Mouse (Mus musculus) brain, embryonic 14.5 days (tissue): ENCODE measurements at regions not wholly inside any gene's neighbourhood (a gene's known extent, or its start where the extent isn't known, plus 50 kb on each side); places are given as distances from the start of the nearest gene placed in this dataset.

Experiments used
- CTCF ChIP-seq: fragments of 200-500 bp; IDR thresholded peaks from 2 replicates; pipeline ENCODE4 v1.5.1; 2012; ENCODE audit warnings: inconsistent platforms, mild to moderate bottlenecking, moderate library complexity, borderline replicate concordance; ENCODE audit not compliant: insufficient read depth, insufficient read length; ENCODE audit errors: extremely low read depth
- POLR2A ChIP-seq: fragments of 200-500 bp; IDR thresholded peaks from 2 replicates; pipeline ENCODE4 v1.6.1; 2012; ENCODE audit warnings: mild to moderate bottlenecking, inconsistent platforms, borderline replicate concordance; ENCODE audit not compliant: poor library complexity, insufficient read depth, insufficient read length, severe bottlenecking; ENCODE audit errors: extremely low read depth

- no peak for TF ChIP-seq POLR2A
- no peak for TF ChIP-seq CTCF
Measured at GRCm38 (mm10) chr7:111150115-111150514, 67.3 kb upstream of the Eif4g2 start.
